Mouse (Mus musculus): ENCODE results near the gene Igf1r. TPM values are rescaled to one million over a fixed set of nuclear protein-coding genes. Genes with fewer than 3 reads are reported as not detected.

Gene Igf1r
- polyA plus RNA-seq, 1 experiment from 2014 or later = 28.5 TPM

- peaks cover 5% of the 10 kb centered on the region; the same call in 1 of the 2 replicates for H3K4me1 ChIP-seq (ENCODE audit: control insufficient read depth, insufficient read depth, low read length)
- H3K27ac ChIP-seq (ENCODE audit: low read depth, low read length) = no peak overlapping the region
- no peaks in the 10 kb centered on the region for H3K9me3 ChIP-seq (ENCODE audit: control insufficient read depth, low read length)
- no peak overlapping the region for H3K4me2 ChIP-seq (ENCODE audit: low read depth, low read length)
- WGBS = 80% methylated on average over 5 of the region's 5 CpGs
- H3K9ac ChIP-seq (replicated peaks; ENCODE audit: low read depth, low read length) = no peak overlapping the region
- no peaks in the 10 kb centered on the region for H3K27me3 ChIP-seq (ENCODE audit: control insufficient read depth, insufficient read depth, low read length)
- no peaks in the 10 kb centered on the region for H3K36me3 ChIP-seq (ENCODE audit: control insufficient read depth, insufficient read depth, low read length)
- ATAC-seq (ENCODE audit: low read depth) = no peak
- H3K4me3 ChIP-seq (ENCODE audit: low read depth, low read length) = no peak overlapping the region
Observed at GRCm38 (mm10) chr7:68114364-68114763, 161.7 kb downstream of the Igf1r start.

GRCm38 (mm10) chr7:68114983-68115715, 162.5 kb downstream of the Igf1r start:
- no peak overlapping the region for H3K4me3 ChIP-seq (ENCODE audit: low read depth, low read length)
- no peak overlapping the region for H3K27ac ChIP-seq (ENCODE audit: low read depth, low read length)
- peaks cover 7% of the 10 kb centered on the region; the same call in 1 of the 2 replicates for H3K4me1 ChIP-seq (ENCODE audit: control insufficient read depth, insufficient read depth, low read length)
- H3K9me3 ChIP-seq (ENCODE audit: control insufficient read depth, low read length) = no peaks in the 10 kb centered on the region
- H3K27me3 ChIP-seq (ENCODE audit: control insufficient read depth, insufficient read depth, low read length) = no peaks in the 10 kb centered on the region
- no peaks in the 10 kb centered on the region for H3K36me3 ChIP-seq (ENCODE audit: control insufficient read depth, insufficient read depth, low read length)
- 83% methylated on average over 21 of the region's 21 CpGs for WGBS
- no peak overlapping the region for H3K4me2 ChIP-seq (ENCODE audit: low read depth, low read length)
- ATAC-seq (ENCODE audit: low read depth) = no peak
- no peak overlapping the region for H3K9ac ChIP-seq (replicated peaks; ENCODE audit: low read depth, low read length)

- Histone ChIP-seq H3K9me3 (ENCODE audit: control insufficient read depth, low read length) (no peaks in the 10 kb centered on the region), H3K27ac (ENCODE audit: low read depth, low read length) (no peak overlapping the region), H3K36me3 (ENCODE audit: control insufficient read depth, insufficient read depth, low read length) (no peaks in the 10 kb centered on the region), H3K4me1 (ENCODE audit: control insufficient read depth, insufficient read depth, low read length) (peaks cover 7% of the 10 kb centered on the region; the same call in 1 of the 2 replicates), H3K9ac (replicated peaks; ENCODE audit: low read depth, low read length) (no peak overlapping the region), H3K27me3 (ENCODE audit: control insufficient read depth, insufficient read depth, low read length) (no peaks in the 10 kb centered on the region), H3K4me2 (ENCODE audit: low read depth, low read length) (no peak overlapping the region), H3K4me3 (ENCODE audit: low read depth, low read length) (no peak overlapping the region)
- 70% methylated on average over 5 of the region's 5 CpGs for WGBS
- no peak for ATAC-seq (ENCODE audit: low read depth)
Observed at GRCm38 (mm10) chr7:68117567-68117966, 164.9 kb downstream of the Igf1r start.

- 24% methylated on average over 2 of the region's 2 CpGs for WGBS
- ATAC-seq (ENCODE audit: low read depth) = no peak
- Histone ChIP-seq H3K4me2 (ENCODE audit: low read depth, low read length) (no peak overlapping the region), H3K9me3 (ENCODE audit: control insufficient read depth, low read length) (no peaks in the 10 kb centered on the region), H3K27me3 (ENCODE audit: control insufficient read depth, insufficient read depth, low read length) (no peaks in the 10 kb centered on the region), H3K4me3 (ENCODE audit: low read depth, low read length) (no peak overlapping the region), H3K4me1 (ENCODE audit: control insufficient read depth, insufficient read depth, low read length) (peaks cover 7% of the 10 kb centered on the region; the same call in 1 of the 2 replicates), H3K9ac (replicated peaks; ENCODE audit: low read depth, low read length) (no peak overlapping the region), H3K36me3 (ENCODE audit: control insufficient read depth, insufficient read depth, low read length) (no peaks in the 10 kb centered on the region), H3K27ac (ENCODE audit: low read depth, low read length) (no peak overlapping the region)
Observed at GRCm38 (mm10) chr7:68117981-68118380, 165.4 kb downstream of the Igf1r start.

GRCm38 (mm10) chr7:68119605-68120004, 167.0 kb downstream of the Igf1r start:
- WGBS = 60% methylated on average over 5 of the region's 5 CpGs
- H3K27me3 ChIP-seq (ENCODE audit: control insufficient read depth, insufficient read depth, low read length) = no peaks in the 10 kb centered on the region
- no peak overlapping the region for H3K4me3 ChIP-seq (ENCODE audit: low read depth, low read length)
- no peaks in the 10 kb centered on the region for H3K9me3 ChIP-seq (ENCODE audit: control insufficient read depth, low read length)
- H3K36me3 ChIP-seq (ENCODE audit: control insufficient read depth, insufficient read depth, low read length) = no peaks in the 10 kb centered on the region
- no peak overlapping the region for H3K4me2 ChIP-seq (ENCODE audit: low read depth, low read length)
- no peak overlapping the region for H3K27ac ChIP-seq (ENCODE audit: low read depth, low read length)
- H3K4me1 ChIP-seq (ENCODE audit: control insufficient read depth, insufficient read depth, low read length) = peaks cover 7% of the 10 kb centered on the region; the same call in 1 of the 2 replicates
- ATAC-seq (ENCODE audit: low read depth) = no peak
- H3K9ac ChIP-seq (replicated peaks; ENCODE audit: low read depth, low read length) = no peak overlapping the region

GRCm38 (mm10) chr7:68122418-68122817, 169.8 kb downstream of the Igf1r start:
- no peaks in the 10 kb centered on the region for H3K9me3 ChIP-seq (ENCODE audit: control insufficient read depth, low read length)
- WGBS = 82% methylated on average over 3 of the region's 3 CpGs
- ATAC-seq (ENCODE audit: low read depth) = no peak
- H3K4me1 ChIP-seq (ENCODE audit: control insufficient read depth, insufficient read depth, low read length) = peaks cover 7% of the 10 kb centered on the region
- H3K27me3 ChIP-seq (ENCODE audit: control insufficient read depth, insufficient read depth, low read length) = no peaks in the 10 kb centered on the region
- no peak overlapping the region for H3K9ac ChIP-seq (replicated peaks; ENCODE audit: low read depth, low read length)
- H3K27ac ChIP-seq (ENCODE audit: low read depth, low read length) = no peak overlapping the region
- no peaks in the 10 kb centered on the region for H3K36me3 ChIP-seq (ENCODE audit: control insufficient read depth, insufficient read depth, low read length)
- H3K4me2 ChIP-seq (ENCODE audit: low read depth, low read length) = no peak overlapping the region
- no peak overlapping the region for H3K4me3 ChIP-seq (ENCODE audit: low read depth, low read length)

- Histone ChIP-seq H3K9ac (replicated peaks; ENCODE audit: low read depth, low read length) (no peak overlapping the region), H3K9me3 (ENCODE audit: control insufficient read depth, low read length) (no peaks in the 10 kb centered on the region), H3K4me2 (ENCODE audit: low read depth, low read length) (no peak overlapping the region), H3K27me3 (ENCODE audit: control insufficient read depth, insufficient read depth, low read length) (no peaks in the 10 kb centered on the region), H3K27ac (ENCODE audit: low read depth, low read length) (no peak overlapping the region), H3K36me3 (ENCODE audit: control insufficient read depth, insufficient read depth, low read length) (no peaks in the 10 kb centered on the region), H3K4me3 (ENCODE audit: low read depth, low read length) (no peak overlapping the region), H3K4me1 (ENCODE audit: control insufficient read depth, insufficient read depth, low read length) (peaks cover 15% of the 10 kb centered on the region)
- 73% methylated on average over 2 of the region's 2 CpGs for WGBS
- ATAC-seq (ENCODE audit: low read depth) = no peak
Observed at GRCm38 (mm10) chr7:68125347-68125746, 172.7 kb downstream of the Igf1r start.

GRCm38 (mm10) chr7:68127799-68128261, 175.2 kb downstream of the Igf1r start:
- 33% methylated on average over 6 of the region's 6 CpGs for WGBS
- no peak for ATAC-seq (ENCODE audit: low read depth)
- peaks cover 29% of the 10 kb centered on the region for H3K4me1 ChIP-seq (ENCODE audit: control insufficient read depth, insufficient read depth, low read length)

GRCm38 (mm10) chr7:68128271-68128674, 175.6 kb downstream of the Igf1r start:
- peaks cover 33% of the 10 kb centered on the region for H3K4me1 ChIP-seq (ENCODE audit: control insufficient read depth, insufficient read depth, low read length)
- H3K27ac ChIP-seq (ENCODE audit: low read depth, low read length) = peak overlapping the region; percentile 97
- H3K9ac ChIP-seq (replicated peaks; ENCODE audit: low read depth, low read length) = peak overlapping the region; percentile 72
- no peaks in the 10 kb centered on the region for H3K36me3 ChIP-seq (ENCODE audit: control insufficient read depth, insufficient read depth, low read length)
- peak overlapping the region; percentile 82 for H3K4me2 ChIP-seq (ENCODE audit: low read depth, low read length)
- WGBS = 3% methylated on average over 7 of the region's 7 CpGs
- no peaks in the 10 kb centered on the region for H3K9me3 ChIP-seq (ENCODE audit: control insufficient read depth, low read length)
- no peak; the same call in 1 of the 2 replicates for ATAC-seq (ENCODE audit: low read depth)
- no peaks in the 10 kb centered on the region for H3K27me3 ChIP-seq (ENCODE audit: control insufficient read depth, insufficient read depth, low read length)
- H3K4me3 ChIP-seq (ENCODE audit: low read depth, low read length) = peak overlapping the region; percentile 53

More at GRCm38 (mm10) chr7:68127799-68128261, 175.2 kb downstream of the Igf1r start:
- H3K4me3 ChIP-seq (ENCODE audit: low read depth, low read length) = peak overlapping the region; percentile 53; the same call in 1 of the 2 replicates
- peak overlapping the region; percentile 72; the same call in 1 of the 2 replicates for H3K9ac ChIP-seq (replicated peaks; ENCODE audit: low read depth, low read length)
- no peaks in the 10 kb centered on the region for H3K36me3 ChIP-seq (ENCODE audit: control insufficient read depth, insufficient read depth, low read length)
- no peaks in the 10 kb centered on the region for H3K27me3 ChIP-seq (ENCODE audit: control insufficient read depth, insufficient read depth, low read length)
- peak overlapping the region; percentile 97 for H3K27ac ChIP-seq (ENCODE audit: low read depth, low read length)
- peak overlapping the region; percentile 82 for H3K4me2 ChIP-seq (ENCODE audit: low read depth, low read length)
- no peaks in the 10 kb centered on the region for H3K9me3 ChIP-seq (ENCODE audit: control insufficient read depth, low read length)

All from neural tube, embryonic 14.5 days (tissue).